Mouse (Mus musculus) layer of hippocampus, postnatal 10 days (tissue): ENCODE measurements around the gene Atp1a4. TPM values are rescaled to one million over a fixed set of nuclear protein-coding genes. Genes with fewer than 3 reads are reported as not detected.

ENCODE experiments used
- DNase-seq, 2 experiments: peaks; one replicate each; pipeline ENCODE4 v3.0.0; 2021; ENCODE audit warnings: low spot score in 2 of 2
- total RNA-seq, 2 experiments: library from RNA; stranded (reverse); gene quantifications; 2 replicates each; pipeline ENCODE4 v1.2.3; 2021

The Atp1a4 gene
- total RNA-seq, 2 experiments from 2014 or later: not detected

DNA sequence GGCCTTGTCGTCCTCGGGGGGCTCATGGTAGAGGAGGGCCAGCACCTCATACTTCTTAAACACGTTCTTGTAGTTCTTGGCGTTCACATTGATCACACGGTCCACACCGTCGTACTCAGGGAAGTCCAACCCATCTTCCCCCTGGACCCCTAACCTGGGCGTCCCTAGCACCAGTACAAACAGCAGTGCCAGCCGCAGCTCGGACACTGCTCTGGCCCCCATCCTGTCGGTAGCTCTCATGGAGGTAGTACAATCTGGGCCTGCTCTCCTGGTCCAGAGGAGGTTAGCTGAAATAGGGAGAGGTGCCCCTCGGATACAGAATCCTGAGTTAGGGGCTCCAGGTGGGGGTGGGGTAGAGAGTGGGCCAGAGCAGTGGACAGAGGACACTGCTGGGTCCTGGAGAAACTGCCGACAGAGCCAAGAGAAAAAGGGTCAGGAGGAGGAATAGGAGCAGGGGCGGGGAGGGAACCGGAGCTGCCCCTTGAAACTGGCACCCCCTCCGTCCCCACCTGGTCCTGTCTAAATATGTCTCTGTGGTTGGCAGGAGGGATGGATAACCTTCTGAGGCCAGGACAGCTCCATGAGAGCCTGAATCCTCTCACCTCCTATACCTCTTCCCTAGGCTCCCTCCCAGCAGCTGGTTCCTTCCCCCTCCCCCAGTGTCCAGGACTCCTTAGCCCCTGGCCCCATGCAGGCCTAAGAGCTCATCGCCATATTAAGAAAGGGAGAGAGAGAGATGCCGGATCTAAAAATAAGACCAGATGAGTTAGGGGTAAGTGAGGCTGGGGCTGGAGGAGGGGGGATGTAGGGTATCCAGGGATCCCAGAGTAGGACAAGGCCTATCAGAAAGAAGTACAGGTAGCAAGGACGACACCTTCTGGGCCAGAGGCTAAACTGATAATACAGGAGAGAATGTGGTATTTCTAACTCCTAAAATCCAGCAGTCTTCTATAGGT lies 38.5 kb downstream of the Atp1a4 start, which contains the start of gene Casq1:
Gene Casq1 (minus strand): TSS at position 418 of the 956 bp plus-strand sequence.
- DNase-seq: no peak

- DNase-seq: no peak
Observed at GRCm38 (mm10) chr1:172218164-172218910, 39.9 kb downstream of the Atp1a4 start.

DNA sequence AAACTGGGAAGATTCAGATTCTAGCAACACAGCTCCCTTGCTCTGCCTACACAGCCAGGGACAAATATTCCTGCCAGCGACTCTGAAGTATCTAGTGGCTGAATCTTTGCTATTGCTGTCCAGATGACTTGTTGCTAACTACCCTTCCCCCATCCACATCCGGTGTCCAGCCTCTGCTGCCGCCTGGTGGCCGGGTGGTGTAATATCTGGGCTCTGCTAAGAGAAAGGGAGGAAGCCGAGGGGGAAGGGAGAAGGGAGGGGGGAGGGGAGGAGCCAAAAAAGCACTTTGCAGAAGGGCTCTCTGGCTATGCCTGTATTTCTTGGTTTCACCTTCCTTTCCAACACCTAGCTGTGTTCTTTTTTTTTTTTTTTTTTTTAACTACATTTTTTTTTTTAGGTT lies 41.1 kb downstream of the Atp1a4 start:
- peak; percentile 97 for DNase-seq

GRCm38 (mm10) chr1:172214748-172215147 lies 43.5 kb downstream of the Atp1a4 start:
- no peak for DNase-seq

- DNase-seq: no peak
Observed at GRCm38 (mm10) chr1:172213771-172214170, 44.4 kb downstream of the Atp1a4 start.

DNA sequence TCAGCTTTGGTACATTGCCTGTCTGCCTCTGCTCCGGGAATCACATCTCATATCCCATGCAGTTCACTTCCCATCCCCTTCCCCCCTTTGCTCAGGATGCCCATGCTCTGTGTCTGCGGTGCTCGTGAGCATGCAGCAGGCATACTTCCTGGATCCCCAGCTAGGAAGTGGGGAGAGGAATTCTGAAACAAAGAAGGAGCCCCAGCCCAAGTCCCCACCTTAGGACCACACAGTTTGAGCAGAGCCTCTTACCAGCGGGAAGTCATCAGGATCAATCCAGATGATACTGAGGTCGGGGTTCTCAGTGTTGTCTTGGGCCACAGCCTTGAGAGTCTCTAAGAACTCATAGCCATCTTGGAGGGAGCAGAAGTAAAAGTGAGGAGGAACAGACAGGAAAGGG lies 45.4 kb downstream of the Atp1a4 start:
- no peak for DNase-seq

DNA sequence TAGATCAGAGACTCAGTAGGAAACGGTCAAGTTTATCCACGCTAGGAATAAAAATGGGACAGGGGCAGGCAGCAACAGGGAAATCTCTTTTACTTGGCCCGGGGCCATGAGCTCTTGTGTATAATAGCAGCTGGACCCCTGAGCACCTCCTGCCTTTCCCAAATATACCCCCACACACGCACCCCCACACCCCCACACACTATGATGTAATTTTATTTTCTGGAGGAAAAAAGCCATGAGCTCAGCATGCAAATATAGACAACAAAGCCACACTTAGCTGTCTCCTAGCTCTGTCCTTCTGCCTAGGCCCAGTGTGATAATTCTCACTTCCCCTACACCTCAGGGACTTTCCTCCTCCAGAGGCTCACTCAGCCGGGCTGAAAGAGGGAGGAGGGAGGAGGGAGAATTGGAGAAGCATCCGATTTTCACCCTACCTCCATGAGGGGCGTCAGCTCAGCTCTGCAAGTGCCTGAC lies 51.1 kb downstream of the Atp1a4 start:
- peak in 1 of 2 experiments; percentile 57 for DNase-seq

GRCm38 (mm10) chr1:172206141-172206917 lies 51.9 kb downstream of the Atp1a4 start, which contains the start of gene Pea15a:
Gene Pea15a, minus strand, starts transcription at chr1:172206804.
- peak; percentile 77 to 84 for DNase-seq

GRCm38 (mm10) chr1:172205741-172206087 lies 52.5 kb downstream of the Atp1a4 start:
- no peak for DNase-seq

- no peak for DNase-seq
Observed at GRCm38 (mm10) chr1:172204814-172205740, 53.1 kb downstream of the Atp1a4 start.

GRCm38 (mm10) chr1:172204033-172204813 lies 54.0 kb downstream of the Atp1a4 start:
- no peak for DNase-seq

DNA sequence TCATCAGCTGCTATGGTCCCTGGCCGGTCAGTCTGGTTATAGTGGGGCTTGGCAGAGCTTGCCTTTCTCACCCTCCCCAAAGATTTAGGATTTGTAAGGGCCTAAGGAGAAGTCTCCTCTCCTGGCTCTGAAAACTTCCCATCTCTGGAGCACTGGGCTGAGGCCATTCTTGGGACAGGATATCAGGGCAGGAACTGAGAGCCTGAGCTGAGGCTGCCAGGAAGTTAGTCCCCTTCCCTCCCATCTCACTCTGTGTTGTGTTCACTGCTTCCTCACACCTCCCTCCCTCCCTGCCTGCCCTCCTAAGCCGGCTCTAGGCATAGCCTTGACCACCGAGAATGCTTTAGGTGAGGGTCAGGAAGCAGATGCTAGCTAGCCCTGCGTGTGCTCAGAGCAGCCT lies 54.6 kb downstream of the Atp1a4 start:
- no peak for DNase-seq

- no peak for DNase-seq
Observed at GRCm38 (mm10) chr1:172202894-172203522, 55.2 kb downstream of the Atp1a4 start.

- DNase-seq: no peak
Observed at GRCm38 (mm10) chr1:172201967-172202880, 56.0 kb downstream of the Atp1a4 start.

- DNase-seq: peak; percentile 82 to 88
Observed at GRCm38 (mm10) chr1:172200871-172201447, 57.3 kb downstream of the Atp1a4 start.

DNA sequence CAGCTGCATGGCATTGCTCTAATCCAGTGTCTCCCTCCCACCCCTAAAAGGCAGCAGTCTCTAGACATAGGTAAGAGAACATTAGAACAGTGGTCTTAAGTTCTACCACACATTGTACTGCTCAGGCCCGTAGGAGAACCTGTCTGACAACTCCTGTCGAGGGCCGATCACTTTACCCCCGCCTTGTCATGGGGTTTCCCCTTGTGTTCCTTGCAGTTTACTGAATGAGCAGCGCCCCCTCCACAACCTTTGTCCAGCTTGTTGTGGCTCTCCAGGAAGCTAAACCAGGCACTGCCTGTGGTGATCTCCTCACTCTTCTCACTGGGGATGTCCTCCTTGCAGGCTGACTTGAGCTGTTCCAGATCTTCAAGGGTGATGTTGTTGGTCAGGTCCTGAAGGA lies 58.1 kb downstream of the Atp1a4 start:
- no peak for DNase-seq

DNA sequence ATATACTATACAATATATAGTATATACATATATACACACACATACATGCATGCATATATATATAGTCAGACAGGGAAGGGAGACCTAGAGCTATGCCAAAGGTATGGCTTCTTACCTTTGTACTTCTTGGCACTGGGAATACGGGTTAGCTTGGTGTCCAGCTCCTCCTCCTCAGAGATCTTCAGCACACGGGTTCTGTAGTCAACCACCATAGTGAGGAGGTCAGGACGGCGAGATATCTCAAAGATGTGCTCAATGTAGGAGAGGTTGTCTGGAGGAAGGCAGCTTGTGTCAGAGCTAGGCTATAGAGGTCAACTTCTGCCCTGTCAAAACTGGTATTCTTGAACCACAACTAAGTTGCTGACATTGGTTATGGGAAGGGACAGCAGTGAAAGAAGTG lies 59.2 kb downstream of the Atp1a4 start:
- no peak for DNase-seq
